Mouse (Mus musculus) granulocyte monocyte progenitor cell, adult 5-6 weeks (primary cell): ENCODE results near the gene Zfp664. TPM values are rescaled to one million over a fixed set of nuclear protein-coding genes. Genes with fewer than 3 reads are reported as not detected.

Experiments
- total RNA-seq, 2 experiments: library from RNA; stranded (forward) in 1 of 2; stranded (reverse) in 1 of 2; fragments of 200-712, 200-1000 nt in 1 of 2; fragments of >200 nt in 1 of 2; fragmentation: Nextera tagmentation in 1 of 2; gene quantifications; 2 replicates each; pipeline ENCODE4 v1.2.3; 2014 to 2017

The Zfp664 gene
- total RNA-seq, 2 experiments from 2014 or later: 11.6 to 13.1 TPM

Other genes with a start within 250 kb of the Zfp664 start
- 17.2 and 22.7 TPM in 2 replicates for gene Atp6v0a2, start 234.1 kb upstream of the Zfp664 start, total RNA-seq (2014; fragmentation: Nextera tagmentation)
- gene Atp6v0a2, start 234.1 kb upstream of the Zfp664 start, total RNA-seq (2017): 14.2 and 16.0 TPM in 2 replicates
- not detected in 2 replicates for gene Dnah10, start 137.6 kb upstream of the Zfp664 start, total RNA-seq (2014; fragmentation: Nextera tagmentation)
- not detected in 2 replicates for gene Dnah10, start 137.6 kb upstream of the Zfp664 start, total RNA-seq (2017)
- not detected in 2 replicates for gene Ccdc92, start 267 bp upstream of the Zfp664 start, total RNA-seq (2014; fragmentation: Nextera tagmentation)
- gene Ccdc92, start 267 bp upstream of the Zfp664 start, total RNA-seq (2017): 0.36 TPM in 1 of 2 replicates, not detected in the other
- gene Rflna, start 140.5 kb downstream of the Zfp664 start, total RNA-seq (2014; fragmentation: Nextera tagmentation): not detected in 2 replicates
- gene Rflna, start 140.5 kb downstream of the Zfp664 start, total RNA-seq (2017): not detected in 2 replicates